Mouse (Mus musculus) midbrain, embryonic 14.5 days (tissue): Measurements from ENCODE around the gene Nr2c2ap. TPM values are rescaled to one million over a fixed set of nuclear protein-coding genes. Genes with fewer than 3 reads are reported as not detected.

Source experiments
- ATAC-seq: fragments of 200-750 bp; cut with Nextera tagmentation; 2 replicates; pipeline ENCODE4 v1.8.0; 2017; ENCODE audit warnings: moderate number of reproducible peaks, moderate library complexity; ENCODE audit not compliant: low FRiP score, low TSS enrichment
- DNase-seq: peaks from one replicate; pipeline ENCODE4 v3.0.0-alpha.2; 2015
- H3K27ac ChIP-seq: fragments of 300-500 bp; sonication (generic); replicated peaks from 2 replicates; pipeline ENCODE4 v1.5.1; 2014; ENCODE audit warnings: mild to moderate bottlenecking, low read depth, low read length, moderate library complexity
- H3K27me3 ChIP-seq: fragments of 300-500 bp; sonication (generic); 2 replicates; pipeline ENCODE4 v1.6.1; 2014; ENCODE audit warnings: low read length, control low read depth, mixed read lengths; ENCODE audit not compliant: control insufficient read depth, insufficient read depth
- H3K36me3 ChIP-seq: fragments of 300-500 bp; sonication (generic); 2 replicates; pipeline ENCODE4 v1.6.1; 2014; ENCODE audit warnings: low read length, control low read depth; ENCODE audit not compliant: control insufficient read depth, insufficient read depth
- H3K4me1 ChIP-seq: fragments of 300-500 bp; sonication (generic); 2 replicates; pipeline ENCODE4 v1.6.1; 2014; ENCODE audit warnings: mild to moderate bottlenecking, antibody characterized with exemption, low read length, control low read depth; ENCODE audit not compliant: control insufficient read depth, insufficient read depth
- H3K4me2 ChIP-seq: fragments of 300-500 bp; sonication (generic); 2 replicates; pipeline ENCODE4 v1.6.1; 2014; ENCODE audit warnings: mild to moderate bottlenecking, low read length, moderate library complexity
- H3K4me3 ChIP-seq: fragments of 300-500 bp; sonication (generic); replicated peaks from 2 replicates; pipeline ENCODE4 v1.5.1; 2014; ENCODE audit warnings: low read depth, low read length
- H3K9ac ChIP-seq: fragments of 300-500 bp; sonication (generic); replicated peaks from 2 replicates; pipeline ENCODE4 v1.6.1; 2014; ENCODE audit warnings: mild to moderate bottlenecking, low read length, moderate library complexity
- H3K9me3 ChIP-seq: fragments of 300-500 bp; sonication (generic); 2 replicates; pipeline ENCODE4 v1.6.1; 2016; ENCODE audit warnings: low read length, control low read depth, mixed read lengths; ENCODE audit not compliant: control insufficient read depth
- WGBS: fragments of 180-500 bp; shearing (Covaris S2); extraction: QIAGEN DNeasy Blood & Tissue Kit; methylation state at CpG from one replicate; pipeline ENCODE4 v1.1.7; 2014; 5-methylcytosine and 5-hydroxymethylcytosine counted together
- polyA plus RNA-seq: library from polyadenylated mRNA; unstranded; fragments of >200 nt; fragmentation: Nextera tagmentation; extraction: Ambion mirVana; gene quantifications from 2 replicates; pipeline ENCODE4 v1.2.1, GENCODE M21; 2014

Nr2c2ap gene
- 25.8 and 43.4 TPM in 2 replicates for polyA plus RNA-seq

DNA sequence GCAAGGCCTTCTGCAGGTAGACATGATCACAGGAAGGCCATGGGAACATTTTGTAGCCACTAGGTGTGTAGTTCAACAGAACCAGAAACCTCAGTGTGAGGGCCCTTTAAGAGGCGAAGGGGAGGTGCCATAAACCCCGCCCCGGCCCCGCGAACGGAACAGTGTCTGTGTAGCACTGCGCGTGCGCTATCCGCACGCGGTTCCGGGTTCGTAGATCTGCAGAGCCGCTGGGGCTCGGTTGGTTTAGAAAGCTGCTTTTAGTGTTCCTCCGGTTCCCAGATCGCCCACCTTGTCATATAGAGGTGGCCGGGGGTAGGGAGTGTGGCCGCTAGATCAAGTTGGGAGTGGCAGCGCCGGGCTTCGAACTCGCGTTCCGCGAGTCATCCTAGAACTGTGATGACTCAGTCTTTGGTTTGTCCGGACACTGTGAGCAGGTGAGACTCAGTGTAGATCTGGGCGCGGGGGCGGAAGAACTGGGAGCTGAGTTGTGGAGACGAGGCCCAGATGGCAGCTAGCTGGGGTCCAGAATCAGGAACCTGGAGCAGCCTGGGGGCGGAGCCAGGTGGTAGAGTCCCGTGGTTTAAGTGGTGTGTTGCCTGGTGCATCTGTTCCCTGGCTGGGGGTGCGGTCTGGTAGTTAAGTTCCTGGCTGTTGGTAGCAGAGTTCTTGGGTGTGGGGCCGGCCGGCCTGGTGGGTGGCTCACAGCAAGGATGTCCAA lies at the start of gene Nr2c2ap:
TSS of gene Nr2c2ap (plus strand) at position 168 of the 718 bp plus-strand sequence.
- H3K9me3 ChIP-seq = no peaks in the 10 kb centered on the region
- H3K27me3 ChIP-seq = no peaks in the 10 kb centered on the region
- H3K4me2 ChIP-seq = peak within 1 kb of the TSS; percentile 63
- WGBS = 1% methylated on average over 37 of the region's 37 CpGs
- DNase-seq (peak; percentile 96), ATAC-seq (peak; percentile 82)
- peak within 1 kb of the TSS; percentile 61 for H3K9ac ChIP-seq
- peaks cover 35% of the 10 kb centered on the region for H3K36me3 ChIP-seq
- H3K4me1 ChIP-seq = peaks cover 5% of the 10 kb centered on the region; the same call in 1 of the 2 replicates
- H3K27ac ChIP-seq = 0 out of 2 replicates have a peak within 1 kb of the TSS, but pooled peaks have one; percentile 6
- peak within 1 kb of the TSS; percentile 54 for H3K4me3 ChIP-seq

DNA sequence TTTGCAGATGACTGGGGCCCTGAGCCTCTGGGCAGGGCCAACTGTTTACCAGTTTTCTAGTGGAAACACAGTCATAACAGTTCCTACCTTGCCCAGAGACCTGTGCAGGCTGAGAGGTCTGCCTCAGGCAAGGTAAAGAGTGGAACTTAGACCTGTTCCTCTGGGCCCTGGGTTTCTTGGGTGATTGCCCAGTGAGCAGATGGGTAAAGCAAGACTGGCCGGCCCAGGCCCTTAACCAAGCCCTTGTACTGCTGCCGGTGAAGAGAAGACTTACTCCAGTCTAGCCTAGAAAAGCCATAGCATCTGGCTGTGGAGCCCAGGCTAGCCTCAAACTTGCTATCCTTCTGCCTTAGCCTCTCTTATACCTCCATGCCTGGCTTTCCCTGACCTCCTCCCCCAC lies 49.2 kb upstream of the Nr2c2ap start:
- ATAC-seq = no peak
- no peak overlapping the region for H3K4me2 ChIP-seq
- peaks cover 11% of the 10 kb centered on the region; the same call in 1 of the 2 replicates for H3K36me3 ChIP-seq
- peaks cover 49% of the 10 kb centered on the region for H3K27me3 ChIP-seq
- no peak overlapping the region for H3K9ac ChIP-seq
- H3K4me3 ChIP-seq = no peak overlapping the region
- peaks cover 9% of the 10 kb centered on the region; the same call in 1 of the 2 replicates for H3K4me1 ChIP-seq
- no peak for DNase-seq
- WGBS = 93% methylated on average over 2 of the region's 2 CpGs
- no peak overlapping the region for H3K27ac ChIP-seq
- H3K9me3 ChIP-seq = no peaks in the 10 kb centered on the region

DNA sequence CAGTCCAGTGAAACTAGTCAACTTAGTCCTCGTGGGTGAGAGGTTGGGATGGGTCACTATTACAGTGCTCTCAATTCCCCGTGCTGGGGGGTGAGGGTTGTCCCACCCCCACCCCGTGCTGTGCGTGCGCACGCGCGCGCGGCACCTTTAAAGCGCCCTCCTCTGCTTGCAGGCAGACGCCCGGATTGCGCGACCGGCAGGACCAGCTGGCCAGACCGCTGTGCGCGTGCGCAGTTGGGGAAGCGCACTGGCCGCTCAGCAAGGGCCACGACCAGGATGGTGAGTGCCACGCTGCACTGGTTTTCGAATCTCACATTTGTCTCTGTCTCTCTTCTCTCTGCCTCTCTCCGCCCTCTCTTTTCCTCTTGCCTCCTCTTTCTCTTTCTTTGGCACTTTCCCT lies 47.8 kb upstream of the Nr2c2ap start, which contains the start of gene Hapln4:
TSS of gene Hapln4 (plus strand) at position 173 of the 400 bp plus-strand sequence.
- Histone ChIP-seq H3K27ac (no peak within 1 kb of the TSS), H3K4me3 (peak within 1 kb of the TSS; percentile 40), H3K9ac (peak within 1 kb of the TSS; percentile 47), H3K36me3 (peaks cover 10% of the 10 kb centered on the region; the same call in 1 of the 2 replicates), H3K27me3 (peaks cover 61% of the 10 kb centered on the region), H3K9me3 (no peaks in the 10 kb centered on the region), H3K4me2 (peak within 1 kb of the TSS; percentile 77), H3K4me1 (peaks cover 13% of the 10 kb centered on the region; the same call in 1 of the 2 replicates)
- under 1% methylated on average over 26 of the region's 26 CpGs for WGBS
- DNase-seq = peak; percentile 74
- no peak for ATAC-seq

DNA sequence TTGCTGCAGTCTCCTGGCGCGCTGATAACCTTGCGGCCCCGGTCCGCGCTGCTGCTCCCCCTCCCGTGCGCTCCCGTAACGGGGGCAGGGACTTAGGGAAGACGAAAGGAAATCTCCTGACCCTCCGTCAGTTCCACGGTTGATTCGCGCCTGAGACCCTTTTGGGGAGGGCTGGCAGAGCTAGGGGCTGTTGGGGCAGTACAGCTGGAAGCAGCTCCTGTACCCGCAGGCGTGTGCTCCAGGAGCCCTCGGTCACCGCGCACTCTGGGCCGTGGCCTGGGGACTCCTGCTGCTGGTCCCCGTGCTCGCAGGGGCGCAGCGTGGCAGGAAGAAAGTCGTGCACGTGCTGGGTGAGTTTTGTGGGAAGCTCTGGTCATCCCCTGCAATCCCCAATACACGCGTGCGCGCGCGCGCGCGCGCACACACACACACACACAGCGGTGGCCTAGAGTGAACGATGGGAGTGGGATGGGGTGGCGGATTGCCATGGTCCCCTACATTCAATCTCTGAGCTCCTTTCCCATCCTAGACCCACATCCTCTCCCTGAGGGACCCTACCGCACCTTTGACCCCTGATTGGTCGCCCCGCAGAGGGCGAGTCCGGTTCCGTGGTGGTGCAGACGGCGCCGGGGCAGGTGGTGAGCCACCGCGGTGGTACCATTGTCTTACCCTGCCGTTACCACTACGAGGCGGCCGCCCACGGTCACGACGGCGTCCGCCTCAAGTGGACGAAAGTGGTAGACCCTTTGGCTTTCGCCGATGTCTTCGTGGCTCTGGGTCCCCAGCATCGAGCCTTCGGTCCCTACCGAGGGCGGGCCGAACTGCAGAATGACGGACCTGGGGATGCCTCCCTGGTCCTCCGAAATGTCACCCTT lies 46.7 kb upstream of the Nr2c2ap start:
- no peak for ATAC-seq
- 2% methylated on average over 71 of the region's 71 CpGs for WGBS

DNA sequence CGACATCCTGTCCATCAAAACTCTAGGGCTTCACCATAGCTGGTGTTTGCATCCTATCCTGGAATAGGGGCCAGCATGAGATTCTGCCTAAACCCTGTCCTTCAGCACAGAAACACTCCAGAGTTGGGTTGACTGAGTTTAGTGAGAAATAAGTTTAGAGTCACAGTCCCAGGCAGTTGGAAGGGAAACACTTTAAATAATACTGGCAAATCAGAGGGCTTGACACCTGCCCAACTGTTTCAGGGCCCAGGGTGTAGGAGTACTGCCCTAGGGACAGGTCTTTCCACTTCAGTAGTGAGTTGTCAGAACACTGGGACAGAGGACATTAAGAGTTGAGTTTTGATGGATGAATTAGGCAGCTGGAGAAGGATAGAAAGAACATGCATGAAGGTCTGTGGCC lies 45.0 kb upstream of the Nr2c2ap start:
- H3K27ac ChIP-seq = no peak overlapping the region
- H3K9me3 ChIP-seq = no peaks in the 10 kb centered on the region
- DNase-seq (no peak), ATAC-seq (no peak)
- H3K4me2 ChIP-seq = no peak overlapping the region
- no peaks in the 10 kb centered on the region for H3K36me3 ChIP-seq
- no peak overlapping the region for H3K4me3 ChIP-seq
- peaks cover 70% of the 10 kb centered on the region for H3K27me3 ChIP-seq
- WGBS = 50% methylated on average over 1 of the region's 1 CpGs
- H3K9ac ChIP-seq = no peak overlapping the region
- peaks cover 27% of the 10 kb centered on the region; the same call in 1 of the 2 replicates for H3K4me1 ChIP-seq

More for the DNA sequence above, 46.7 kb upstream of the Nr2c2ap start:
- Histone ChIP-seq H3K4me1 (peaks cover 21% of the 10 kb centered on the region; the same call in 1 of the 2 replicates), H3K27ac (no peak overlapping the region), H3K36me3 (peaks cover 5% of the 10 kb centered on the region; the same call in 1 of the 2 replicates), H3K4me3 (peak overlapping the region; percentile 40), H3K9me3 (no peaks in the 10 kb centered on the region), H3K27me3 (peaks cover 70% of the 10 kb centered on the region), H3K9ac (peak overlapping the region; percentile 47), H3K4me2 (peak overlapping the region; percentile 77)
- DNase-seq = peak; percentile 64

DNA sequence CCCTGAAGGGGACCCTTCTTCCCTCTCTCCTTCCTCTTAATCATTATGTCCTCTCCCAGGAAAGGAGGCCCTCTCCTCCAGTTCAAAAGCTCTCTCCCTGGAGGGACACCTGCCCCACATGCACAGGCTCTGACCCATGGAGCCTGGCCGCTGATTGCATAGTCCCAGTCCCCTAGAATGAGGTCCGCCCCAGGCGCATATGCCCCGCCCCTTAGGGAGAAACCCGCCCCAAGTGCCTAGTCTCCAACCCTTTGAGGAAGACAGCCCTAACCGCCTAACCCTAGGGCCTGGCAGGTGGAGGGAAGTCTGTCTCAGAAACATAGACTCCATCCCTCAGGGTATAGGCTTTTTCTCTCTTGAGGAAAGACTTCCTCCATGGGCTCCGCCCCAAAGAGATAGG lies 43.9 kb upstream of the Nr2c2ap start:
- WGBS = 8% methylated on average over 7 of the region's 7 CpGs
- H3K36me3 ChIP-seq = no peaks in the 10 kb centered on the region
- no peak overlapping the region for H3K27ac ChIP-seq
- peaks cover 27% of the 10 kb centered on the region; the same call in 1 of the 2 replicates for H3K4me1 ChIP-seq
- H3K4me3 ChIP-seq = no peak overlapping the region
- H3K9ac ChIP-seq = no peak overlapping the region
- H3K9me3 ChIP-seq = no peaks in the 10 kb centered on the region
- no peak overlapping the region for H3K4me2 ChIP-seq
- H3K27me3 ChIP-seq = peaks cover 69% of the 10 kb centered on the region
- DNase-seq = no peak
- no peak for ATAC-seq

DNA sequence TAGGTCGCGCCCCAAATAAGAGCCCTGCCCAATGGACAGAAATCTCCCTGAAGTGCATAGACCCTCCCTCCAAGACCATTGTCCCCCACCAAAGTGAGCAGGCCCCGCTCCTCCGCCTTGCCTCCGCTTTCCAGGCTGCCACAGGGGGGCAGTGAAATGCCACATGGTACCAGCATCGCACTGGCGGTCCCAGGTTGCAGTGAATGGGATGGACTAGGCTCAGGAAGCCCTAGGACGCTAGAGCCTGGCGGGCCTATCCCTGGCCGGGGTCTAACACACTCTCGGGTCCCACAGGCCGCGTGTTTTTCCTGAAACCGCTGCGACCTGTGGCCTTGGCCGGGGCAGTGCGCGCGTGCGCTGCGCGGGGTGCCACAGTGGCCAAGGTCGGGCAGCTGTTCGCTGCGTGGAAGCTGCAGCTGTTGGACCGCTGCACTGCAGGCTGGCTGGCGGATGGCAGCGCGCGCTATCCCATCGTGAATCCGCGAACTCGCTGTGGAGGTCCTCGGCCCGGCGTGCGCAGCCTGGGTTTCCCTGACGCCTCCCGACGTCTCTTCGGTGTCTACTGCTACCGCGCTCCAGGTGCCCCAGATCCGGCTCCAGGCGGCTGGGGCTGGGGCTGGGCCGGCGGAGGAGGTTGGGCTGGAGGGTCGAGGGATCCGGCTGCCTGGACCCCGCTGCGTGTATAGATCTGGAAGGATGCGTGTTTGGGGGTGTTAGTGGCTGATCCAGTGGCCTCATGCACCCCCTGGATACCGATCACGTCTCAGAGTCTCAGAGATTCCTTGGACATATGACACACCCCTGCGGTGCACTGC lies 43.1 kb upstream of the Nr2c2ap start:
- Histone ChIP-seq H3K27me3 (peaks cover 61% of the 10 kb centered on the region), H3K4me3 (peak overlapping the region; percentile 43)
- 4% methylated on average over 56 of the region's 56 CpGs for WGBS

More for the DNA sequence above, 43.1 kb upstream of the Nr2c2ap start:
- Histone ChIP-seq H3K36me3 (no peaks in the 10 kb centered on the region), H3K27ac (no peak overlapping the region), H3K4me2 (peak overlapping the region; percentile 81), H3K9ac (peak overlapping the region; percentile 54), H3K9me3 (no peaks in the 10 kb centered on the region), H3K4me1 (peaks cover 27% of the 10 kb centered on the region; the same call in 1 of the 2 replicates)
- DNase-seq (peak; percentile 84), ATAC-seq (peak; percentile 61)
